Mouse (Mus musculus) heart, postnatal 0 days (tissue): Measurements from ENCODE around the gene Prelp.

Experiments used
- CTCF ChIP-seq: IDR thresholded peaks from 2 replicates; pipeline ENCODE4 v1.5.1; 2016; ENCODE audit warnings: antibody characterized with exemption, control low read depth, low read depth
- EP300 ChIP-seq: IDR thresholded peaks from 2 replicates; pipeline ENCODE4 v1.6.1; 2016; ENCODE audit warnings: antibody characterized with exemption, low read depth

DNA sequence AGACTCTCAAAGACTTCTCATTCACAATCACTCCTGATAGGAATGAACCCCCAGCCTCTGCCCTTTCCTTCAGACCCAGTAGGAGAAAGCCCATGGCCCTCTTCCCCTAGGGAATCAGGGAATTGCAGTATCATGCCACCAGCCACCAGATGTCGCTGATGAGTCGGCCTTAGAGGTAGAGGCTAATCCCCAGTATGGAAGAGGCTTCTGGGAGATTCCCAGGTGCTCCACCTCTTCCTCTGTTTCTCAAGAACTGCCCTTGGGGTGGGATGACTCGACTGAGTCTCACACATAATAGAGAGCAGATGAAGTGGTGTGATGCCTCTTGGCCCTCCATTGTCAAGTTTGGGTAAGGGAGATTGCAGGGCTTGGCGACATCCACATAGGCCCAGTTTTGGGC lies 9.8 kb downstream of the Prelp start:
- TF ChIP-seq CTCF (peak; percentile 97), EP300 (no peak)
